Mouse (Mus musculus) frontal cortex, adult (tissue): ENCODE results near the gene Shisa3.
A peak's percentile ranks its signal among the peaks of the same experiment; 100 is the strongest.

Source experiments
- ATAC-seq: cut with Nextera tagmentation; 2 replicates; pipeline ENCODE4 v1.9.2; 2017; ENCODE audit warnings: mild to moderate bottlenecking, moderate library complexity, mixed read lengths; ENCODE audit not compliant: low TSS enrichment

Gene Shisa3

GRCm38 (mm10) chr5:67607804-67608673 is at the start of gene Shisa3:
TSS of gene Shisa3 (plus strand) at chr5:67607882.
- ATAC-seq: peak; percentile 20; the same call in 1 of the 2 replicates

GRCm38 (mm10) chr5:67558644-67559043 is 49.0 kb upstream of the Shisa3 start:
- ATAC-seq: no peak

GRCm38 (mm10) chr5:67559063-67559462 is 48.6 kb upstream of the Shisa3 start:
- no peak for ATAC-seq

- ATAC-seq: no peak
Observed at GRCm38 (mm10) chr5:67572552-67573155, 35.0 kb upstream of the Shisa3 start.

GRCm38 (mm10) chr5:67574039-67574438 is 33.6 kb upstream of the Shisa3 start:
- ATAC-seq: no peak

GRCm38 (mm10) chr5:67575705-67576104 is 32.0 kb upstream of the Shisa3 start:
- ATAC-seq: no peak

- ATAC-seq: 0 out of 2 replicates have a peak, but pooled peaks have one; percentile 65
Observed at GRCm38 (mm10) chr5:67579725-67580633, 27.7 kb upstream of the Shisa3 start.

GRCm38 (mm10) chr5:67595070-67595469 is 12.6 kb upstream of the Shisa3 start:
- ATAC-seq: no peak

GRCm38 (mm10) chr5:67595629-67596028 is 12.1 kb upstream of the Shisa3 start:
- no peak for ATAC-seq

GRCm38 (mm10) chr5:67599935-67600334 is 7.7 kb upstream of the Shisa3 start:
- ATAC-seq: no peak

- no peak for ATAC-seq
Observed at GRCm38 (mm10) chr5:67605951-67606350, 1.7 kb upstream of the Shisa3 start.

- ATAC-seq: no peak
Observed at GRCm38 (mm10) chr5:67606916-67607803, 522 bp upstream of the Shisa3 start.

GRCm38 (mm10) chr5:67608674-67609519 is 1.2 kb downstream of the Shisa3 start:
- ATAC-seq: no peak

- no peak for ATAC-seq
Observed at GRCm38 (mm10) chr5:67609520-67609837, 1.8 kb downstream of the Shisa3 start.

- ATAC-seq: no peak
Observed at GRCm38 (mm10) chr5:67621230-67621629, 13.5 kb downstream of the Shisa3 start.

GRCm38 (mm10) chr5:67628180-67628940 is 20.7 kb downstream of the Shisa3 start:
- ATAC-seq: no peak

GRCm38 (mm10) chr5:67629440-67629839 is 21.8 kb downstream of the Shisa3 start:
- ATAC-seq: no peak

GRCm38 (mm10) chr5:67629861-67630260 is 22.2 kb downstream of the Shisa3 start:
- ATAC-seq: no peak

GRCm38 (mm10) chr5:67631261-67631660 is 23.6 kb downstream of the Shisa3 start:
- no peak for ATAC-seq
